Mouse (Mus musculus): Measurements from ENCODE around the gene Tmem190. TPM values are rescaled to one million over a fixed set of nuclear protein-coding genes. Genes with fewer than 3 reads are reported as not detected.

Tmem190 gene
- polyA plus RNA-seq, 1 experiment, result 534 TPM

GRCm38 (mm10) chr7:4741672-4742481 lies 40.9 kb upstream of the Tmem190 start:
- TF ChIP-seq POLR2A (IDR thresholded peaks at IDR 0.05; ENCODE audit: control insufficient read depth, low read depth, low read length) (no peak), CTCF (IDR thresholded peaks at IDR 0.05; ENCODE audit: control insufficient read depth, insufficient read depth, insufficient replicate concordance, low read depth, low read length) (no peak)
- Histone ChIP-seq H3K4me1 (ENCODE audit: control insufficient read depth, insufficient read depth, low read length) (peaks cover 20% of the 10 kb centered on the region), H3K4me3 (ENCODE audit: control insufficient read depth, low read depth, low read length) (no peak overlapping the region), H3K27me3 (ENCODE audit: control insufficient read depth, insufficient read depth, low read length) (no peaks in the 10 kb centered on the region), H3K36me3 (ENCODE audit: control insufficient read depth, insufficient read depth, low read length) (peaks cover 2% of the 10 kb centered on the region; the same call in 1 of the 2 replicates), H3K27ac (ENCODE audit: control insufficient read depth, insufficient read depth, low read depth, low read length) (no peak overlapping the region)

DNA sequence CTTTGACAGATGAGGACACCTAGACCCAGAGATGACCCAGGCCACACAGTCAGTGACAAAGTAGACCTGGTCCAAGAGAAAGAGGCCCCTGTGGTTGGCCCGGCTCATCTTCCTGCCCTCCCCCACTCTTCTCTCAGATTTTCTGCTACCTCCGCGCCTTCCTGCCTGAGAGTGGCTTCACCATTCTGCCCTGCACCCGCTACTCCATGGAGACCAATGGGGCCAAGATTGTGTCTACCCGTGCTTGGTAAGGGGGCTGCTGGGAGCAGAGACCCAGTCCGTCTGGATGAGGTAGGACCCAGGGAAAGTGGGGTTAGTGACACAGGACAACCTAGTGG lies 40.3 kb upstream of the Tmem190 start:
- H3K27ac ChIP-seq (ENCODE audit: control insufficient read depth, insufficient read depth, low read depth, low read length), result no peak overlapping the region
- H3K27me3 ChIP-seq (ENCODE audit: control insufficient read depth, insufficient read depth, low read length), result no peaks in the 10 kb centered on the region
- peaks cover 20% of the 10 kb centered on the region for H3K4me1 ChIP-seq (ENCODE audit: control insufficient read depth, insufficient read depth, low read length)
- peaks cover 2% of the 10 kb centered on the region; the same call in 1 of the 2 replicates for H3K36me3 ChIP-seq (ENCODE audit: control insufficient read depth, insufficient read depth, low read length)
- TF ChIP-seq POLR2A (IDR thresholded peaks at IDR 0.05; ENCODE audit: control insufficient read depth, low read depth, low read length) (no peak), CTCF (IDR thresholded peaks at IDR 0.05; ENCODE audit: control insufficient read depth, insufficient read depth, insufficient replicate concordance, low read depth, low read length) (no peak)
- H3K4me3 ChIP-seq (ENCODE audit: control insufficient read depth, low read depth, low read length), result no peak overlapping the region

GRCm38 (mm10) chr7:4743354-4743753 lies 39.4 kb upstream of the Tmem190 start:
- Histone ChIP-seq H3K27ac (ENCODE audit: control insufficient read depth, insufficient read depth, low read depth, low read length) (no peak overlapping the region), H3K4me3 (ENCODE audit: control insufficient read depth, low read depth, low read length) (no peak overlapping the region), H3K4me1 (ENCODE audit: control insufficient read depth, insufficient read depth, low read length) (peaks cover 20% of the 10 kb centered on the region), H3K27me3 (ENCODE audit: control insufficient read depth, insufficient read depth, low read length) (no peaks in the 10 kb centered on the region), H3K36me3 (ENCODE audit: control insufficient read depth, insufficient read depth, low read length) (peaks cover 2% of the 10 kb centered on the region; the same call in 1 of the 2 replicates)
- TF ChIP-seq POLR2A (IDR thresholded peaks at IDR 0.05; ENCODE audit: control insufficient read depth, low read depth, low read length) (no peak), CTCF (IDR thresholded peaks at IDR 0.05; ENCODE audit: control insufficient read depth, insufficient read depth, insufficient replicate concordance, low read depth, low read length) (no peak)

DNA sequence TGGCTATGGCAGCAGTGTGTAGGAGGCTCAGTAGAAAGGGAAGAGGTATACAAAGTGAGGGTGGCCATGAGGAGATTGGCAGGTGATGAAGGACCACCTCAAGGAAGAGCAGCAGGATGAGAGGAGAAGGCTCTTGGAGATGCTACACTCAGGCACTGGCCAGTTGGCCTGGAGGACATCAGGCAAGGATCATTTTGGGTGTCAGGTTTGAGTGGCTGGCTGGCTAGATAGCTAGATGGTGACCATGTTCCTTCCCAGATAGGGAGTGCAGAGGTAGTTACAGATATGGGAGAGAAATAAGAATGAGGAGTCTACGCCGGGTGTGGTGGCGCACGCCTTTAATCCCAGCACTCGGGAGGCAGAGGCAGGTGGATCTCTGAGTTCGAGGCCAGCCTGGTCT lies 37.9 kb upstream of the Tmem190 start:
- Histone ChIP-seq H3K4me3 (ENCODE audit: control insufficient read depth, low read depth, low read length) (no peak overlapping the region), H3K4me1 (ENCODE audit: control insufficient read depth, insufficient read depth, low read length) (peaks cover 11% of the 10 kb centered on the region), H3K27me3 (ENCODE audit: control insufficient read depth, insufficient read depth, low read length) (no peaks in the 10 kb centered on the region), H3K27ac (ENCODE audit: control insufficient read depth, insufficient read depth, low read depth, low read length) (no peak overlapping the region), H3K36me3 (ENCODE audit: control insufficient read depth, insufficient read depth, low read length) (peaks cover 2% of the 10 kb centered on the region; the same call in 1 of the 2 replicates)
- TF ChIP-seq CTCF (IDR thresholded peaks at IDR 0.05; ENCODE audit: control insufficient read depth, insufficient read depth, insufficient replicate concordance, low read depth, low read length), result no peak
- no peak for TF ChIP-seq POLR2A (IDR thresholded peaks at IDR 0.05; ENCODE audit: control insufficient read depth, low read depth, low read length)

- H3K4me1 ChIP-seq (ENCODE audit: control insufficient read depth, insufficient read depth, low read length), result no peaks in the 10 kb centered on the region; the same call in 1 of the 2 replicates
- no peaks in the 10 kb centered on the region for H3K27me3 ChIP-seq (ENCODE audit: control insufficient read depth, insufficient read depth, low read length)
- H3K36me3 ChIP-seq (ENCODE audit: control insufficient read depth, insufficient read depth, low read length), result peaks cover 2% of the 10 kb centered on the region; the same call in 1 of the 2 replicates
- no peak for TF ChIP-seq POLR2A (IDR thresholded peaks at IDR 0.05; ENCODE audit: control insufficient read depth, low read depth, low read length)
- TF ChIP-seq CTCF (IDR thresholded peaks at IDR 0.05; ENCODE audit: control insufficient read depth, insufficient read depth, insufficient replicate concordance, low read depth, low read length), result no peak
- H3K4me3 ChIP-seq (ENCODE audit: control insufficient read depth, low read depth, low read length), result no peak overlapping the region
- no peak overlapping the region for H3K27ac ChIP-seq (ENCODE audit: control insufficient read depth, insufficient read depth, low read depth, low read length)
Measured at GRCm38 (mm10) chr7:4746326-4746980, 36.3 kb upstream of the Tmem190 start.

- H3K4me1 ChIP-seq (ENCODE audit: control insufficient read depth, insufficient read depth, low read length), result peaks cover 5% of the 10 kb centered on the region; the same call in 1 of the 2 replicates
- no peak overlapping the region for H3K4me3 ChIP-seq (ENCODE audit: control insufficient read depth, low read depth, low read length)
- H3K27me3 ChIP-seq (ENCODE audit: control insufficient read depth, insufficient read depth, low read length), result no peaks in the 10 kb centered on the region
- TF ChIP-seq CTCF (IDR thresholded peaks at IDR 0.05; ENCODE audit: control insufficient read depth, insufficient read depth, insufficient replicate concordance, low read depth, low read length) (no peak), POLR2A (IDR thresholded peaks at IDR 0.05; ENCODE audit: control insufficient read depth, low read depth, low read length) (no peak)
- no peak overlapping the region for H3K27ac ChIP-seq (ENCODE audit: control insufficient read depth, insufficient read depth, low read depth, low read length)
- H3K36me3 ChIP-seq (ENCODE audit: control insufficient read depth, insufficient read depth, low read length), result peaks cover 2% of the 10 kb centered on the region; the same call in 1 of the 2 replicates
Measured at GRCm38 (mm10) chr7:4747156-4747899, 35.4 kb upstream of the Tmem190 start.

- Histone ChIP-seq H3K27me3 (ENCODE audit: control insufficient read depth, insufficient read depth, low read length) (no peaks in the 10 kb centered on the region), H3K4me3 (ENCODE audit: control insufficient read depth, low read depth, low read length) (no peak overlapping the region), H3K4me1 (ENCODE audit: control insufficient read depth, insufficient read depth, low read length) (peaks cover 7% of the 10 kb centered on the region), H3K27ac (ENCODE audit: control insufficient read depth, insufficient read depth, low read depth, low read length) (no peak overlapping the region), H3K36me3 (ENCODE audit: control insufficient read depth, insufficient read depth, low read length) (no peaks in the 10 kb centered on the region; the same call in 1 of the 2 replicates)
- TF ChIP-seq POLR2A (IDR thresholded peaks at IDR 0.05; ENCODE audit: control insufficient read depth, low read depth, low read length) (no peak), CTCF (IDR thresholded peaks at IDR 0.05; ENCODE audit: control insufficient read depth, insufficient read depth, insufficient replicate concordance, low read depth, low read length) (no peak)
Measured at GRCm38 (mm10) chr7:4748321-4748720, 34.4 kb upstream of the Tmem190 start.

All from testis, adult 2 months (tissue).